Mouse (Mus musculus): Measurements from ENCODE around the gene Tbrg1. TPM values are rescaled to one million over a fixed set of nuclear protein-coding genes. Genes with fewer than 3 reads are reported as not detected.

Gene Tbrg1
- total and polyA plus RNA-seq, 3 experiments, result 127 to 159 TPM; not detected in 1

DNA sequence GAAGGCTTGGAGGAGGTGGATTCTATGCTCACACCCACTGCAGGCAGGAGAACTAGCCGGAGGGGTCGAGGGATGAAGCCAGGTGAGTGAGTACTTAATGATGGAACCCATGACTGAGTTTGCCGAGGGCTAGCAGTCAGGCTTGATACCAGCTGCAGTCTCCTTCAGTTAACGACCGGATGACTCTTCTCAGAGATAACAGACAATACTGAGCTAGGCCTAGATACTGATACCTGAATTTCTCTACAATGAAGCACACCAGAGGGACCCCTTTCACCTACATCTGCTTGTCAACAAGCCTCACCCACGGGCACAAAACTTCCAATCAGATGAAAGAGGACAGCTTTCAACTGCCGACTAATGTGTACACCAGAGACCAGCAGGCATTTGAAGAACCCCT is 8.9 kb upstream of the Tbrg1 start (continued):
- peak; percentile 45; the same call in 1 of the 2 replicates for TF ChIP-seq MAX (IDR thresholded peaks at IDR 0.05; ENCODE audit: low read length)
- TF ChIP-seq MAZ (IDR thresholded peaks at IDR 0.05; ENCODE audit: low read depth, low read length), result no peak
- no peak for TF ChIP-seq ZC3H11A (IDR thresholded peaks at IDR 0.05; ENCODE audit: low read depth, low read length)
- 0 out of 2 replicates have a peak, but pooled peaks have one; percentile 33 for TF ChIP-seq ZMIZ1 (IDR thresholded peaks at IDR 0.05; ENCODE audit: low read depth, low read length)
- TF ChIP-seq MAFK (IDR thresholded peaks at IDR 0.05; ENCODE audit: borderline replicate concordance, low read depth, low read length), result no peak
- peak; percentile 24; the same call in 1 of the 2 replicates for TF ChIP-seq TBP (IDR thresholded peaks at IDR 0.05; ENCODE audit: low read depth, low read length)
- no peak for TF ChIP-seq TAL1 (IDR thresholded peaks at IDR 0.05; ENCODE audit: low read length)
- peak; percentile 79 for TF ChIP-seq GATA1 (IDR thresholded peaks at IDR 0.05; ENCODE audit: low read depth, low read length)
- TF ChIP-seq MYC (IDR thresholded peaks at IDR 0.05; ENCODE audit: low read depth, low read length), result no peak
- 0 out of 2 replicates have a peak, but pooled peaks have one; percentile 7 for TF ChIP-seq USF1 (IDR thresholded peaks at IDR 0.05; ENCODE audit: low read depth, low read length)
- no peak for TF ChIP-seq CHD1 (IDR thresholded peaks at IDR 0.05; ENCODE audit: low read depth, low read length)
- TF ChIP-seq TCF12 (IDR thresholded peaks at IDR 0.05; ENCODE audit: low read depth, low read length), result peak; percentile 91

DNA sequence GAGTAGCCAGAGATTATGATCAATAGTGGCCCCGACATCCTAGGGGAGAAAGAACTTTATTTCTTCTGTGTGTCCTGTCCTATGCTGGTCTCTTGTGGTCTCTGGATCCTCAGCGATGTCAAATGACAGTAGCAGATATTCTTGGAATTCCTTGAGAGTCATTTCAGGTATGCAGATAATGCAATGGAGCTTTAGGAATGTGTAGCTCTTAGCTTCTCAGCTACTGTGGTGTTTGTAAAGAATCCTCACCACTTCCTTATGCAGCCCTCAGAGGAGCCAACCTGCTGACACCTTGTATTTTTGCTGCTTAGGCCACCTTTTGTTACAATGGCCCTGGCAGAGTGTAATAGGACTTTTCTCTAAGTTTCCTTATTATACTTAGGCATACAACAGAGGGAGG is 7.5 kb upstream of the Tbrg1 start:
- TF ChIP-seq EP300 (IDR thresholded peaks at IDR 0.05; ENCODE audit: low read depth in 1 of 2, low read length in 2 of 2) (no peak), CHD1 (IDR thresholded peaks at IDR 0.05; ENCODE audit: low read depth, low read length) (no peak), MEF2A (IDR thresholded peaks at IDR 0.05; ENCODE audit: extremely low read depth, insufficient replicate concordance, low read depth, low read length, poor library complexity, severe bottlenecking) (no peak), TCF12 (IDR thresholded peaks at IDR 0.05; ENCODE audit: low read depth, low read length) (no peak), TBP (IDR thresholded peaks at IDR 0.05; ENCODE audit: low read depth, low read length) (no peak), HCFC1 (IDR thresholded peaks at IDR 0.05; ENCODE audit: low read depth, low read length) (no peak), USF1 (IDR thresholded peaks at IDR 0.05; ENCODE audit: low read depth, low read length) (no peak), UBTF (IDR thresholded peaks at IDR 0.05; ENCODE audit: borderline replicate concordance, insufficient read depth, low read depth, low read length) (no peak), USF2 (IDR thresholded peaks at IDR 0.05; ENCODE audit: borderline replicate concordance in 1 of 2, insufficient read depth in 1 of 2, low read depth in 1 of 2, low read length in 2 of 2) (no peak), ELF1 (IDR thresholded peaks at IDR 0.05; ENCODE audit: low read depth, low read length) (no peak), RCOR1 (IDR thresholded peaks at IDR 0.05; ENCODE audit: low read depth, low read length) (no peak), SMC3 (IDR thresholded peaks at IDR 0.05; ENCODE audit: low read depth, low read length) (no peak), KAT2A (conservative IDR thresholded peaks at IDR 0.05; ENCODE audit: low read depth, low read length) (no peak), POLR2AphosphoS2 (IDR thresholded peaks at IDR 0.05; ENCODE audit: low read length) (no peak), MYC (IDR thresholded peaks at IDR 0.05; ENCODE audit: low read depth, low read length) (no peak)
- no peak overlapping the region for H3K27ac ChIP-seq (ENCODE audit: control insufficient read depth, low read depth, low read length)
- peaks cover 0 to 27% of the 10 kb centered on the region in 2 experiments; a peak in 2 of 4 replicates for H3K36me3 ChIP-seq (ENCODE audit: control insufficient read depth in 1 of 2, insufficient read depth in 2 of 2, low read length in 2 of 2)
- DNase-seq (ENCODE audit: low read depth, low spot score), result no peak
- H3K4me3 ChIP-seq (ENCODE audit: control insufficient read depth in 1 of 2, insufficient read depth in 1 of 2, low read depth in 2 of 2, low read length in 2 of 2), result no peak overlapping the region
- no peaks in the 10 kb centered on the region for H3K9me3 ChIP-seq (replicated peaks; ENCODE audit: insufficient read depth, low read length)
- no peaks in the 10 kb centered on the region for H3K27me3 ChIP-seq (ENCODE audit: control insufficient read depth in 1 of 2, insufficient read depth in 2 of 2, low read length in 2 of 2)
- H3K9ac ChIP-seq (ENCODE audit: control insufficient read depth, low read depth, low read length, poor library complexity, severe bottlenecking), result no peak overlapping the region
- no peaks in the 10 kb centered on the region for H3K79me2 ChIP-seq (ENCODE audit: control insufficient read depth, insufficient read depth, low read length, poor library complexity)
- peaks cover 31 to 35% of the 10 kb centered on the region in 2 experiments for H3K4me1 ChIP-seq (ENCODE audit: control insufficient read depth in 1 of 2, insufficient read depth in 2 of 2, low read length in 2 of 2)
